Mouse (Mus musculus): Measurements from ENCODE around the gene Slc34a3.

Slc34a3 gene

GRCm38 (mm10) chr2:25252331-25252730 is 18.2 kb upstream of the Slc34a3 start:
- DNase-seq (ENCODE audit: low spot score) = no peak

- peak; percentile 64 for DNase-seq (ENCODE audit: low spot score)
Observed at GRCm38 (mm10) chr2:25246183-25247072, 12.3 kb upstream of the Slc34a3 start, which contains the start of gene AL732309.1. TSS of gene AL732309.1 (minus strand) at chr2:25246863.

GRCm38 (mm10) chr2:25244144-25244543 is 10.0 kb upstream of the Slc34a3 start:
- DNase-seq (ENCODE audit: low spot score) = no peak

GRCm38 (mm10) chr2:25243342-25243741 is 9.2 kb upstream of the Slc34a3 start:
- no peak for DNase-seq (ENCODE audit: low spot score)

GRCm38 (mm10) chr2:25242101-25242506 is 7.9 kb upstream of the Slc34a3 start, which contains the start of the genes Rnf208 and Cysrt1:
TSS of gene Rnf208 (plus strand) at chr2:25242255.
TSS of gene Cysrt1 (minus strand) at chr2:25242452.
- DNase-seq (ENCODE audit: low spot score) = no peak

GRCm38 (mm10) chr2:25241438-25241775 is 7.2 kb upstream of the Slc34a3 start:
- DNase-seq (ENCODE audit: low spot score) = no peak

- DNase-seq (ENCODE audit: low spot score) = peak; percentile 78
Observed at GRCm38 (mm10) chr2:25240723-25241437, 6.7 kb upstream of the Slc34a3 start.

GRCm38 (mm10) chr2:25240310-25240709 is 6.1 kb upstream of the Slc34a3 start:
- no peak for DNase-seq (ENCODE audit: low spot score)

- no peak for DNase-seq (ENCODE audit: low spot score)
Observed at GRCm38 (mm10) chr2:25239766-25240165, 5.6 kb upstream of the Slc34a3 start.

GRCm38 (mm10) chr2:25238106-25238505 is 3.9 kb upstream of the Slc34a3 start:
- peak; percentile 44 for DNase-seq (ENCODE audit: low spot score)

GRCm38 (mm10) chr2:25237522-25237921 is 3.4 kb upstream of the Slc34a3 start:
- peak; percentile 88 for DNase-seq (ENCODE audit: low spot score)

- DNase-seq (ENCODE audit: low spot score) = no peak
Observed at GRCm38 (mm10) chr2:25236614-25237013, 2.5 kb upstream of the Slc34a3 start, which contains the start of gene Rnf224. TSS of gene Rnf224 (minus strand) at chr2:25236787.

GRCm38 (mm10) chr2:25234551-25235220 is 522 bp upstream of the Slc34a3 start:
- DNase-seq (ENCODE audit: low spot score) = no peak

GRCm38 (mm10) chr2:25233421-25233820 is 743 bp downstream of the Slc34a3 start:
- DNase-seq (ENCODE audit: low spot score) = no peak

GRCm38 (mm10) chr2:25231038-25231437 is 3.1 kb downstream of the Slc34a3 start:
- no peak for DNase-seq (ENCODE audit: low spot score)

- DNase-seq (ENCODE audit: low spot score) = no peak
Observed at GRCm38 (mm10) chr2:25230581-25230980, 3.6 kb downstream of the Slc34a3 start.

- DNase-seq (ENCODE audit: low spot score) = no peak
Observed at GRCm38 (mm10) chr2:25229582-25229981, 4.6 kb downstream of the Slc34a3 start.

- DNase-seq (ENCODE audit: low spot score) = no peak
Observed at GRCm38 (mm10) chr2:25228995-25229530, 5.1 kb downstream of the Slc34a3 start.

GRCm38 (mm10) chr2:25228431-25228889 is 5.7 kb downstream of the Slc34a3 start:
- peak; percentile 94 for DNase-seq (ENCODE audit: low spot score)

- no peak for DNase-seq (ENCODE audit: low spot score)
Observed at GRCm38 (mm10) chr2:25227406-25227805, 6.8 kb downstream of the Slc34a3 start.

- no peak for DNase-seq (ENCODE audit: low spot score)
Observed at GRCm38 (mm10) chr2:25226864-25227263, 7.3 kb downstream of the Slc34a3 start.

GRCm38 (mm10) chr2:25225811-25226379 is 8.3 kb downstream of the Slc34a3 start:
- DNase-seq (ENCODE audit: low spot score) = no peak

Measured in urinary bladder, postnatal 14 days (tissue).